Mouse (Mus musculus): ENCODE results near the gene Trim3.

Gene Trim3

GRCm38 (mm10) chr7:105608467-105608866, 24.9 kb downstream of the Trim3 start:
- DNase-seq (ENCODE audit: low read depth), result no peak

DNA sequence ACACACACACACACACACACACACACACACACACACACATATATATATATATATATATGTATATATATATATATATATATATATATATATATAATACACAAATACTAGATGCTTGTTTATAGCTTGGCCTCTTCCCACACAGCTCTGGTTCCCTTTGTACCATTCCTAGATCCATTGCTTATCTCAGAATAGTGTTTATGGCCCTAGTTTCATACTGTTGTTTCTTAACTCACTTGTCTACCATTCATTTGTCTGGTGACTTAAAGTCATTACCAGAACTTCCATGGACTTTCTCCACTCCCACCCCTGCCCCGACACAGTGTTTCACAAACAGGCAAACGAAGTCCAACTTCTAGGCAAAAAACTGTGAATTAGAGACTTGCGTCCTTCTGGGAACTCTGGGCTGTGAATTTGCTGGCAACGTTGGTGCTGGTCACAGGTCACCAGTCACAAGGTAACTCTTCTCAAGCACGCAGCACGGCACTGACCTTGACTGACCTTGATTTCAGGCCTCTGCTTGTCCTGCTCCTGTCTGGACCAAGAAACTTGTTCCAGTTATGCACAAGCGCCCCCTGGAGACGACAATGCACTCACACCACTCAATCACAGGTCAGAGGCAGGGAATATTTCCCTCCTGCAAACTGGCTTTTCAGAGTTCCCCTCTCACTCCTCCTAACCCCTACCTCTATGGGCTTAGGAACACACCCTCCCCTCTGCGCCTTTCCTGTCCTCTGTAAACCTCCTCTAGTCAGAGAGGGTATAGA, 30.3 kb downstream of the Trim3 start:
- DNase-seq (ENCODE audit: low read depth), result peak; percentile 82

DNA sequence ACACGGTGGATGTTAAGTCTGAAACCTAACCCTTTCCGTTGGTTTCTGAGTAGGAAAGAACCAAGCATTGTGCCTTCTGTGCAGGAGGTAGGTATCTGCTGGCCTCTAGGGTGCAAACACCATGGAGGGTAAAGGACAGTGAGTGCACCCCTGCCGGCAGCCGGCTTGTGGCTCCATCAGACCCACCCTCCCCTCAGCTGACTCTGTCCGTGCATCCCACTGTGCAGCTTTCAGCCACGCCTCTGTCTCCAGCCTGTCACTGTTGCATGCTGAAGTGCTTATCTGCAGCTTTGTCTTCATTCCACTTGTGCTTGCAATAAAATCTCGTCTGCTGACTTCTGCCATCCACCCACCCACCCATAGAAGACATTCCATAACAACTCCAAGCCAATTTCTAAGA, 43.3 kb downstream of the Trim3 start:
- no peak for DNase-seq (ENCODE audit: low read depth)

DNA sequence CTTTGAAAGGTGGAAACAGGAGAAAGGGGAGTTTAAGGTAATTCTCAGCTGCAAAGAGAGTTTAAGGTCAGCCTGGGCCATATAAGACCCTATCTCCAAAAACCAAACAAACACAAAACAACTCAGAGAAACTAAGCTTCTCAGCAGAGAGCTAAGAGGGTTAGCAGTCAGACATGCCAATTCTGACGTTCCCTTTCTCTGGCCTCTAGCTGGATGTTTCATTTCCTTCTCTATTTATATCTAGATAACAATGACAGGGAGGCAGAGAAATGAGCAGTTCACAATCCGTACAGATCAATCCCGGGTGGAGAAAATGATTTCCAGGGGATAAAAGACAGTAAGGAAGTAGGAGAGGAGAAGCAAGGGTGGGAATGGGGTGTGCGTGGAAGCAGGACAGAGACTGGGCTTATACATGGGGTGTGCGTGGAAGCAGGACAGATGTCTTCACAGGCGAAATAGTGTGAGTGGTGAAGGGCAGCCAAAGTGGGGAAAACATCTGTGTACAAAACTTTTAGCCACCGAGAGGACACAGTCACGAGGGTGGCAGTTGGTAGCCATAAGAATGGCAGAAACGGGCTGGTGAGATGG, 45.0 kb downstream of the Trim3 start:
- DNase-seq (ENCODE audit: low read depth), result peak; percentile 33

DNA sequence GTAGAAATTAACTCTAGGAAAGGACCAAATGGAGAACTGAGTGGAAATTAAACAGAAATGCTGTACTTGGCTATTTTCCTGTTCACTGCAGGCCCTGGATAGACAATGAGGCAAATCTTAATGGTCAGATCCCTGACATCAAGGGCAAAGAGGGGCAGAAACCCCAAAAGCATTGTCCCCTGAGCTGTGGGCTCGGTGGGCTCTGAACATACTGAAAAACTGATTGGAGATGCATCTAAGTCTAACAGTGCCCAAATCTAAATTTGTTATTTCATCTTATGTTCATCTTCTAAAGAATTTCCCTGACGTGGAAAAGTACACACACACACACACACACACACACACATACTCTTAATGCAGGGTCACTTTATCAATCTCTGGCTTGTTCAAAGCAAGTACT, 51.4 kb downstream of the Trim3 start:
- DNase-seq (ENCODE audit: low read depth), result no peak

DNA sequence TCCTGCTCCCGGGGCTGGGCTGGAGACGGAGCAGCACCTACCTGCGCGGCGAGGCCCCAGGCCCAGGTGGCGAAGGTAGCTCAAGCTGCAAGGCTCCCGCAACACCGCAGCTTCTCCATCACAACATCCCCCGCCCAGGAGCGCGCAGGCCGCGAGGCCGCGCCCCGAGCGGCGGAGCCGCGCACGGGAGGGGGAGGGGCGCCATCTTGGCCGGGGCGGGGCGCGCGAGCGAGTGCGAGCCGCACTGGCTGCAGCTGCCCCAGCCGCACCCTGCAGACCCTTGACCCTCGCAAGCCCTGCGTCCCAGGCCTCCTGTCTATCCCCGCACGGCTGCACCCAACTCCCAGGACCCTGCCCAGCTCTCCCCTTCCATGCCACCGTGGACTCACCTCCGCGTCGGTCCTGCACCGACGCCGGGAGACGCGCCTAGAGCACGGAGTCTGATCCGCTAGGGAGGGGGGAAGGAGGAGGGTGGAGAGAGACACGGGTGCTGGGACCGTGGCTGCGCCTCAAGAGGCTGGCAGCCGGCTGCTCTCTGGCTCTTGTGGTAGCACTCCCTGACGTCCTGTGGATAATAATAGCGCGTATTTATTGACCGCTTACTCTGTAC, 52.2 kb downstream of the Trim3 start, which contains the start of gene Apbb1:
Gene Apbb1, minus strand, starts transcription at position 560 of the 610 bp plus-strand sequence.
- DNase-seq (ENCODE audit: low read depth), result peak; percentile 84

GRCm38 (mm10) chr7:105580627-105581089, 52.7 kb downstream of the Trim3 start:
- peak; percentile 17 for DNase-seq (ENCODE audit: low read depth)

DNA sequence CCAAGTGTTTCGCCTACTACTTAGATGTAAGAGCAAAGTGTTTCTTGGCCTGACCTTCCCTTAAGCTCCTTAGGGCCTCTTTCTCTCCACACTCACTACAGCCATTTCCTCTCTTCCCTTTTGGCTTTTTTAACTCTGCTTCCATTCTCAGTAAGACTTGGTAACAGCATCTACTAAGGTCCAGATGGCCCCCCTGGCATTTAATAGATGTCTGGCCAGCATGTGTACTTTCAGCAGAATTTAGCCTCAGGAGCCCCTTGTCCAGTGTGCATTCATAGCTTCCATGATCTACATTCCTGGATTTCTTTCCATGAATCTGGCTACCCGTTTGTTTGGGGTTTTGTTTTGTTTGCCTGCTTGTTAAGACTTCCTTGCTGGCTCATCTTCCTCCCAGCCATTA, 54.9 kb downstream of the Trim3 start:
- no peak for DNase-seq (ENCODE audit: low read depth)

DNA sequence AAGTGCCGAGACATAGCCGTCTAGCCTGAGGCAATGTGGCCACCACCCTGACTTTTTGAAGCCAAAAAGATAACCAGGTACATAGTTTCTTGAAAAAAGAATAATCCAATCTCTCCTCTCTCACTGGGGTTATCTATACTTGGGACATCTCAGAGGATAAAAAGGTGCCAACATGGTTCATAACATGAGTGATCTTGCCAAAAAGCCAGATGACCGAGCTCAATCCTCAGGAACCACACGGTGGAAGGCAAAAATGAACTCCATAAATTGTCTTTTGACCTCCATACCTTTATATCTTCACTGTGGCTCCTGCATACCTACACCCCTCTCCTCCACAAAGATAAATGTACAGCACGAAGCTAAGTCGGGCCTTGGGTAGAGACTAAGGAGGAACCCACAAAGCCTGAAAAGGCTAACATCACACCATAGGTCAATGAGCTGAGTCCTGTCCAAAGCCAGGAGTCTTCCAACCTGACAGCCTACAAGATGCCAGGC, 55.9 kb downstream of the Trim3 start:
- no peak for DNase-seq (ENCODE audit: low read depth)

GRCm38 (mm10) chr7:105576166-105576748, 57.1 kb downstream of the Trim3 start:
- DNase-seq (ENCODE audit: low read depth), result no peak

- DNase-seq (ENCODE audit: low read depth), result no peak
Measured at GRCm38 (mm10) chr7:105574537-105574936, 58.8 kb downstream of the Trim3 start.

DNA sequence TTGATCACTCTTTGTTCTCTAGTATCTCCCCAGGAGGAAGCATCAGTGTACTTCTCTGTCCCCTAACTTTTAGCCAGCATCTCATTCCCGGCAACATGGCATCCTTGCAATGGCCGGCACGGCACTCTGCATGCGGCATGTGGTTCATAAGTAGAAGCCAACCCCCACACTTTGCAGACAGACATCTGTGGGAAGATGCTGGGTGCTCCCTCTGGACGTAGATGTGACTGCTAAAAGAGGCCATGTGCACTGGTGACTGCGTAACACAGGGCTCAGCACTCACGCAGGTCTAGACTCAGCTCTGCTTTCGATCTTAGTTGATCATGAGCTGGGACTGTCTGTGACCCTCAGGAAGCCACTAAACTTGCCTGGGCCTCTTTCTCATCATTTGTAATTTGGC, 60.4 kb downstream of the Trim3 start:
- no peak for DNase-seq (ENCODE audit: low read depth)

DNA sequence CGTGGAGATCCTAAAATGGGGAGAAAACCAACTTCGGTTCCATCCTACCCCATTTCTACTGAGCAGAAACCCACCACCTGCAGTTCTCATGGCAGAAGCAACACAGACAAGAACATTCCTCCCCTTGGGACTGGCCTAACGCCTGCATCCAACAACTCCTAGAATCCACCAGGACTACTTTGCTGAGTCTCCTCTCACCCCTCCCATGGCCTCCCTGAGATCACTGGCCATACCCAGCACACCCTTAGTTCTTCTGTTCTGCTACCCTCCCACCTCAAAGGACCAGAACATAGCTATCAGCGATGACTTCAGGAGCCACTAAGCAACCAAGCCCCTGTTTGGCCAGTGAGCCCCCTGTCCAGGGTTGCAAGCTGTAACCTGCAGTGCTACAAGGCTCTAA, 62.6 kb downstream of the Trim3 start:
- DNase-seq (ENCODE audit: low read depth), result no peak

DNA sequence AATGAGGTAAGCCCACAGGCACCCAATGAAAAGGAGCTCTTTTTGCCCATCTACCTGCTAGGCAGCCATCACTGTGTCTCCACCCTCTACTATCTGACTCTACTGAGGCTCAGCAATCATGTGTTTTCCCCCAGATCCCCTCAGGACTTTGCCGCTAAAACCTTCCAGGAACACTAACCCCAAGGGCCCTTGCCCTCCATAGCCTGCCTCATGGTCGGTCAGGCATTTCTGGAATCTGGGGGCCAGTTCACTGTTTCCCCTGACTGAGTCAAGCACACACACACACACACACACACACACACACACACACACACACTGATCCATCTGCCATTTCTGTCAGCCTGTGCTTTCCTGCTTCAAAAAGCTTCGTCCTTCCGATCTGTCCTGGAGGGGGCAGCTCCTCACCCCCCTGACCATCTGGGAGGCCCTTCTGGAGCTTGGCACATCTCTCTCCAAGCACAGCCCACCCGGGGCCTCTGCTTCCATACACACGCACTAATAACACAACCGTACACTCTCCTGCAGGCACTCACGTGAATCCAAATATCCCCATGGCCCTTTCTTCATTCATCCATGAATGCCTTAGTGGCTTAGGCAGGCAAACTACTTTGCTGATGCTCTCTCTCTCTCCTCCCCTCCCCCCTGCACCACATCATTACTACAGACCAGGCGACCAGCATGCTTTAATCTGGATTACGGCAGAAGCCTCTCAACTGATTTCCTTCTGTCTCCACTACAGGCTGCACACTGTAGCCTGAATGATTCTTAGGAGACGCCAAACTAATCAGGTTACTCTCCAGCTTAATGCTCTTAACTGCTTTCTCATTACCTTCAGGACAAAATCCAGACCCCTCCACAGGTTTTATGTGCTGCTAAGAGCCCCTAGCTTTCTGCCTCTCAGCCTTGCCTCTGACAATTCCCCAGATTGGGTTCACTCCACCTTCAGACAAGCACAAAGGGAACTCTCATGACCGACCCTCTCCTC, 63.6 kb downstream of the Trim3 start:
- peak; percentile 70 for DNase-seq (ENCODE audit: low read depth)

DNA sequence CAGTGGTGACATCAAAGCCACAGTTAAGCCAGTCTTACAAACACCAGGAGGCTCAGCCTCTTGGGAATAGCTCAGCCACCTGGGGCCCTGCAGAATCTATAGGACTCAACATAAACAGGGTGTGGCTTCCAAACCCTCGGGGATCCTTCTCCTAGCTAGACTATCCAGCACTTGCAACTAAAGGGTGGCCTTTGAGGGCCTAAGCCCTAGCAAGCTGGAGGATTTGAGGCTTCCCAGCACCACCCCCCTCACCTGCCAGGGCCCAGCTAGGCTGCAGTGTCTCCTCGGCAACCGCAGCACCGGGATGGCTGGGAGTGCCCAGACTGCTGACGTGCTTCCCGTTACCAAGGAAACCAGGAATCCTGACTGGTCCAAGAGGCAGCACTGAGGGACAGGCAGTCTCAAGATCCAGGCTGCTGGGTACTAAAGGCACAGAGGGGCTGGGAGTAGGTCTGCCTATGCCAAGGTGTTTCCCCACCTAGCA, 64.3 kb downstream of the Trim3 start:
- peak; percentile 64 for DNase-seq (ENCODE audit: low read depth)

GRCm38 (mm10) chr7:105568583-105568982, 64.8 kb downstream of the Trim3 start:
- DNase-seq (ENCODE audit: low read depth), result no peak

- DNase-seq (ENCODE audit: low read depth), result no peak
Measured at GRCm38 (mm10) chr7:105565071-105565836, 68.1 kb downstream of the Trim3 start.

DNA sequence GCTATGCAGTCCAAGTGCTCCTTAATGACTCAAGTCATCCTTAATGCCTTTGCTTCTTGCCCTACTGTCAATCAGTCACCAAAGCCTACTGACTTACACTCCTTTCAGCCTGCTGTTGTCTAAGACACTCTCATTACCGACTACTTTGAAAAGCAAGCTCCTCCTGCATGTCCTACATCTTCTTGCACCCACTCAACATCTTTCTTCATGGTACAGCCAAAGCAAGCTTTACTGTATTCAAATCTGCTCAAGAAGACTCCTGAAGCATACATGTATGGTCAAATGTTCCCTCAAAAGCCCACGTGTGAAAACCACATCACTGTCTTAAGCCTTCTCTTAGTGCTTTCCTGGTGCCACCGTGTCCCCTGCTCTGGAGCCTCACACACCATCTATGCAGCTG, 70.0 kb downstream of the Trim3 start:
- no peak for DNase-seq (ENCODE audit: low read depth)

DNA sequence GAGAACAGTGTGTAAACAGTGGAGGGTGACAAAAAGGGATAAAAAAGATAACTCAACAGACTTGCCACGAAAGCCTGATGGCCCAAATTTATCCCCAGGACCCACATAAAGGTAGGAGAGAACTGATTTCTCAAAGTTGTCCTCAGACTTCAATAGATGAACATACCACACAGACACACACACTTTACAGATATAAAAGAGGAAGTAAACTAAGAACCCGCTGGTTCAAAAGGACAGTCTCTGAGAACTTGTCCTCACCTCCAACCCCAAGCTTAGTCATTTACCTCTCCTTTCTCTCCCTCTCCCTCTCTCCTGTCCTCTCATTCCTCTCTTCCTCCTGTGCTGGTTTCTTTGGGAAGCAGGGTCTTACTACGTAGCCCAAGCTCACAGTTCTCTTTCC, 71.1 kb downstream of the Trim3 start:
- DNase-seq (ENCODE audit: low read depth), result no peak

DNA sequence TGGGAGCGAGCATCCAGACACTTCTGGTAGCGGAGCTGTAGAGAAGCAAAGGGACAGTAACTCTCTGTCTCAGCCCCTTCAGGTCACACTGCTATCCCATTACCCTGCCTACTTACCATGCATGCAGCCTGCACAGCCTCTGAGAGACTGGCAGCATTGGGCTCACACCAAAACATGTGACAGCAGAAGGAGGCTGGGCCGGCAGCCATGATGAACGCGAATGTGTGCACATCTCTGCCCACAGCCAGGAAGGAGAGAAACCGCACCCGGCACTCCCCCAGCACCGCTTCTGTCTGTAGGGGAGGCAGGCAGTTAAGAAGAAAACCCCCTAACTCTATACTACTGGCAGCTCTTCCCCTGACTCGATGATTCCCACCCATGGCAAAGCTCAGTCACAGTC, 74.4 kb downstream of the Trim3 start:
- no peak for DNase-seq (ENCODE audit: low read depth)

DNA sequence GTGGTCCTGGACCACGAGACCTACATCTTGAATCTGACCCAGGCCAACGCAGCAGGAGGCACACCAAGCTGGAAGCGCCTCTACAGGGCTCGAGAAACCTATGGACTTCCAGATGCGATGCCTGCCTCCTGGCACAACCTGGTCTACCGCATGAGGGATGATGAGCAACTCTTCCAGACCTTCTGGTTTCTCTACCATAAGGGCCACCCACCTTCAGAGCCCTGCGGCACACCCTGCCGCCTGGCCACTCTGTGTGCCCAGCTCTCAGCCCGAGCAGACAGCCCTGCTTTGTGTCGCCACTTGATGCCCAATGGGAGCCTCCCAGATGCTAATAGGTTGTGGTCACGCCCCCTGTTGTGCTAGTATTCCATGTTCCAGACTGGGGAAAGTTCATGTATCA, 75.7 kb downstream of the Trim3 start:
- no peak for DNase-seq (ENCODE audit: low read depth)
